Mouse (Mus musculus) MEL (cell line): ENCODE data around the gene Gm11027. TPM values are rescaled to one million over a fixed set of nuclear protein-coding genes. Genes with fewer than 3 reads are reported as not detected.
A peak's percentile ranks its signal among the peaks of the same experiment; 100 is the strongest.

Experiments used
- DNase-seq: peaks from one replicate; pipeline ENCODE4 v3.0.0; 2011; ENCODE audit warnings: low read depth, low spot score
- H3K27ac ChIP-seq: 2 replicates; pipeline ENCODE4 v1.5.1; 2012; ENCODE audit warnings: low read depth, mild to moderate bottlenecking, control low read depth, low read length, moderate library complexity; ENCODE audit not compliant: control insufficient read depth
- H3K27me3 ChIP-seq, 2 experiments: fragments of 150-350 bp in 1 of 2; sonication (generic) in 1 of 2; 2 replicates each; pipeline ENCODE4 v1.6.1; 2012; ENCODE audit warnings: low read length in 2 of 2, mild to moderate bottlenecking in 2 of 2, improper control_type of control experiment in 1 of 2, moderate library complexity in 1 of 2; ENCODE audit not compliant: insufficient read depth in 2 of 2, control insufficient read depth in 1 of 2
- H3K36me3 ChIP-seq, 2 experiments: 2 replicates each; pipeline ENCODE4 v1.6.1; 2012 to 2014; ENCODE audit warnings: low read length in 2 of 2, improper control_type of control experiment in 1 of 2, inconsistent platforms in 1 of 2, mild to moderate bottlenecking in 1 of 2; ENCODE audit not compliant: insufficient read depth in 2 of 2, control insufficient read depth in 1 of 2
- H3K4me1 ChIP-seq, 2 experiments: fragments of 150-350 bp in 1 of 2; sonication (generic) in 1 of 2; 2 replicates each; pipeline ENCODE4 v1.6.1; 2012; ENCODE audit warnings: low read length in 2 of 2, improper control_type of control experiment in 1 of 2, mild to moderate bottlenecking in 1 of 2; ENCODE audit not compliant: insufficient read depth in 2 of 2, control insufficient read depth in 1 of 2
- H3K4me3 ChIP-seq, 2 experiments: fragments of 150-350 bp in 1 of 2; sonication (generic) in 1 of 2; 2 replicates each; pipeline ENCODE4 v1.5.1; 2012; ENCODE audit warnings: low read depth in 2 of 2, low read length in 2 of 2, mild to moderate bottlenecking in 2 of 2, moderate library complexity in 2 of 2, control low read depth in 1 of 2, improper control_type of control experiment in 1 of 2; ENCODE audit not compliant: control insufficient read depth in 1 of 2, insufficient read depth in 1 of 2
- H3K79me2 ChIP-seq: 2 replicates; pipeline ENCODE4 v1.6.1; 2012; ENCODE audit warnings: mild to moderate bottlenecking, low read length, moderate library complexity; ENCODE audit not compliant: control insufficient read depth, poor library complexity, insufficient read depth
- H3K9ac ChIP-seq: 2 replicates; pipeline ENCODE4 v1.6.1; 2012; ENCODE audit warnings: low read depth, mild to moderate bottlenecking, control low read depth, low read length, moderate library complexity; ENCODE audit not compliant: control insufficient read depth, poor library complexity, severe bottlenecking
- H3K9me3 ChIP-seq: fragments of 150-350 bp; sonication (generic); replicated peaks from 2 replicates; pipeline ENCODE4 v1.6.1; 2012; ENCODE audit warnings: mild to moderate bottlenecking, low read length, improper control_type of control experiment, moderate library complexity; ENCODE audit not compliant: insufficient read depth
- CHD2 ChIP-seq: IDR thresholded peaks from 2 replicates; pipeline ENCODE4 v1.6.1; 2011; ENCODE audit warnings: low read length, improper control_type of control experiment
- CTCF ChIP-seq, 3 experiments: IDR thresholded peaks in 2 of 3; conservative IDR thresholded peaks in 1 of 3; 2 replicates each; pipeline ENCODE4 v1.5.1; 2011 to 2012; ENCODE audit warnings: low read length in 3 of 3, low read depth in 2 of 3, mild to moderate bottlenecking in 2 of 3, improper control_type of control experiment in 1 of 3, inconsistent platforms in 1 of 3, mixed read lengths in 1 of 3, moderate library complexity in 1 of 3; ENCODE audit not compliant: control insufficient read depth in 1 of 3, insufficient read depth in 1 of 3, poor library complexity in 1 of 3, severe bottlenecking in 1 of 3
- E2F4 ChIP-seq: IDR thresholded peaks from 2 replicates; pipeline ENCODE4 v1.6.1; 2011; ENCODE audit warnings: low read depth, low read length, improper control_type of control experiment, borderline replicate concordance
- EP300 ChIP-seq, 2 experiments: IDR thresholded peaks; 2 replicates each; pipeline ENCODE4 v1.6.1; 2011; ENCODE audit warnings: improper control_type of control experiment in 2 of 2, low read length in 2 of 2, low read depth in 1 of 2, mild to moderate bottlenecking in 1 of 2
- ETS1 ChIP-seq: IDR thresholded peaks from 2 replicates; pipeline ENCODE4 v1.6.1; 2012; ENCODE audit warnings: low read depth, mild to moderate bottlenecking, inconsistent platforms, low read length, improper control_type of control experiment, moderate library complexity
- GATA1 ChIP-seq: IDR thresholded peaks from 2 replicates; pipeline ENCODE4 v1.6.1; 2011; ENCODE audit warnings: low read depth, low read length, improper control_type of control experiment
- MAFK ChIP-seq: IDR thresholded peaks from 2 replicates; pipeline ENCODE4 v1.6.1; 2011; ENCODE audit warnings: low read depth, mild to moderate bottlenecking, low read length, improper control_type of control experiment, borderline replicate concordance
- MAZ ChIP-seq: IDR thresholded peaks from 2 replicates; pipeline ENCODE4 v1.6.1; 2012; ENCODE audit warnings: low read depth, mild to moderate bottlenecking, inconsistent platforms, low read length, improper control_type of control experiment
- MYC ChIP-seq: IDR thresholded peaks from 2 replicates; pipeline ENCODE4 v1.6.1; 2011; ENCODE audit warnings: low read depth, mild to moderate bottlenecking, low read length, improper control_type of control experiment, moderate library complexity
- RAD21 ChIP-seq: IDR thresholded peaks from 2 replicates; pipeline ENCODE4 v1.6.1; 2011; ENCODE audit warnings: mild to moderate bottlenecking, low read depth, low read length, improper control_type of control experiment
- RCOR1 ChIP-seq: IDR thresholded peaks from 2 replicates; pipeline ENCODE4 v1.6.1; 2012; ENCODE audit warnings: low read depth, mild to moderate bottlenecking, inconsistent platforms, low read length, improper control_type of control experiment
- SMC3 ChIP-seq: IDR thresholded peaks from 2 replicates; pipeline ENCODE4 v1.6.1; 2011; ENCODE audit warnings: low read depth, low read length, improper control_type of control experiment
- TBP ChIP-seq: IDR thresholded peaks from 2 replicates; pipeline ENCODE4 v1.8.0; 2011; ENCODE audit warnings: low read depth, low read length, improper control_type of control experiment
- UBTF ChIP-seq: IDR thresholded peaks from 2 replicates; pipeline ENCODE4 v1.6.1; 2012; ENCODE audit warnings: low read depth, mild to moderate bottlenecking, inconsistent platforms, low read length, improper control_type of control experiment, moderate library complexity, borderline replicate concordance; ENCODE audit not compliant: insufficient read depth
- USF1 ChIP-seq: IDR thresholded peaks from 2 replicates; pipeline ENCODE4 v1.6.1; 2014; ENCODE audit warnings: low read depth, mild to moderate bottlenecking, inconsistent platforms, low read length, improper control_type of control experiment, moderate library complexity
- ZC3H11A ChIP-seq: IDR thresholded peaks from 2 replicates; pipeline ENCODE4 v1.6.1; 2012; ENCODE audit warnings: low read depth, mild to moderate bottlenecking, inconsistent platforms, low read length, improper control_type of control experiment
- ZMIZ1 ChIP-seq: IDR thresholded peaks from 2 replicates; pipeline ENCODE4 v1.6.1; 2012; ENCODE audit warnings: low read depth, mild to moderate bottlenecking, inconsistent platforms, low read length, improper control_type of control experiment, moderate library complexity
- polyA plus RNA-seq, 2 experiments: library from polyadenylated mRNA; stranded (reverse) in 1 of 2; unstranded in 1 of 2; fragments of >175 nt in 1 of 2; fragments of >200 nt in 1 of 2; gene quantifications; 2 replicates each; pipeline versions ENCODE4 v1.2.1 to v1.2.4; 2012; ENCODE audit warnings: low replicate concordance in 2 of 2, low read depth in 1 of 2; ENCODE audit not compliant: insufficient read length in 2 of 2, insufficient read depth in 1 of 2, missing spikeins in 1 of 2
- total RNA-seq: library from RNA; depleted of rRNA; stranded (reverse); fragments of 300-350 nt; gene quantifications from 2 replicates; pipeline ENCODE4 v1.2.3, GENCODE M21; 2012

The Gm11027 gene
- total and polyA plus RNA-seq, 3 experiments, result not detected

DNA sequence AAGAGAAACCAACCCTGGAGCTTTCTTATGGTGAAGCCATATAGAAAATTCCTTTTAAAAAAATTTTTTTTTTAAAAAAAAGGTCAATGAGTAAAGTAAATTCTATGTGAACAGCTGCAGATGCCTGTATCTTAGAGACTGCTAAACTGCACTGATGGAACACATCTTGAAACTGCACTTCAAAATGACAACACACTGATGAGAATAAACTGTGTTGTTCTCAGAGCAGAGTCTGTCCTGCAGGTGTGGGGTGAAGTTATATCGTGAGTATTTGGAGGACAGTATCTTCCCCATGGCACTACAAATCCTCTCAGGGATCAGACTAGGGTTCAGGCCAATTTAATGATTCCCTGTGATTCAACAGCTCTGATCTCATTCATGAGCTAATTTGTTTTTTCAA is 43.1 kb upstream of the Gm11027 start:
- Histone ChIP-seq H3K27ac (no peak overlapping the region), H3K79me2 (no peaks in the 10 kb centered on the region), H3K27me3 (no peaks in the 10 kb centered on the region), H3K4me1 (no peaks in the 10 kb centered on the region), H3K36me3 (peaks cover 0 to 4% of the 10 kb centered on the region in 2 experiments; a peak in 2 of 4 replicates), H3K4me3 (no peak overlapping the region), H3K9me3 (no peaks in the 10 kb centered on the region), H3K9ac (no peak overlapping the region)
- TF ChIP-seq ETS1, result no peak
- TF ChIP-seq MYC, result no peak
- no peak for TF ChIP-seq ZMIZ1
- TF ChIP-seq MAFK, result no peak
- TF ChIP-seq ZC3H11A, result no peak
- no peak for TF ChIP-seq SMC3
- no peak for TF ChIP-seq TBP
- TF ChIP-seq USF1, result no peak
- no peak for TF ChIP-seq CHD2
- TF ChIP-seq E2F4, result no peak
- TF ChIP-seq MAZ, result no peak
- no peak for TF ChIP-seq RCOR1
- TF ChIP-seq CTCF (IDR thresholded peaks at IDR 0.05 in 2 of 3, conservative IDR thresholded peaks at IDR 0.05 in 1 of 3; ENCODE audit: control insufficient read depth in 1 of 3, insufficient read depth in 1 of 3, low read depth in 2 of 3, low read length in 3 of 3, poor library complexity in 1 of 3, severe bottlenecking in 1 of 3), result no peak
- TF ChIP-seq EP300 (IDR thresholded peaks at IDR 0.05; ENCODE audit: low read depth in 1 of 2, low read length in 2 of 2), result no peak
- no peak for TF ChIP-seq RAD21
- no peak for DNase-seq

DNA sequence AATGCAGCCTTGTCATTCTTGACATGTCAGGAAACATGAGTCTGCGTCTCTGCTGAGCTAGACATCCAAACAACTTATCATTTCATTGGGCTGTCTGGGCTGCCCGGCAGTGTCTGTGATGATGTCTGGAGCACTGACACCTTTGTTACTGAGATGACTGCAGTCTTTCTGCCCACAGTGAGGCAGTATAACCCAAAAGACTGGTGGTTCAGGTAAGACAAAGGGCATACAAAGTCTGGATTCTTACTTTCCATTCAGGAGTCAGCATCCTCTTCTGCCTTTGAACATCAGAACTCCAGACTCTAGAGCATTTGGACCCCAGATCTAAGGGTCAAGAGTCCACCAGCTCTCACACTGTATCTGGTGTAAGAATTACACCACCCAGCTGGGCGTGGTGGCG is 39.8 kb upstream of the Gm11027 start:
- Histone ChIP-seq H3K9me3 (no peaks in the 10 kb centered on the region), H3K36me3 (no peaks in the 10 kb centered on the region; a peak in 1 of 4 replicates), H3K4me3 (no peak overlapping the region), H3K79me2 (no peaks in the 10 kb centered on the region), H3K4me1 (no peaks in the 10 kb centered on the region), H3K27ac (no peak overlapping the region), H3K9ac (no peak overlapping the region), H3K27me3 (no peaks in the 10 kb centered on the region)
- TF ChIP-seq UBTF (no peak), MAFK (no peak), RAD21 (peak; percentile 87), ZC3H11A (peak; percentile 85), GATA1 (no peak), CTCF (IDR thresholded peaks at IDR 0.05 in 2 of 3, conservative IDR thresholded peaks at IDR 0.05 in 1 of 3; ENCODE audit: control insufficient read depth in 1 of 3, insufficient read depth in 1 of 3, low read depth in 2 of 3, low read length in 3 of 3, poor library complexity in 1 of 3, severe bottlenecking in 1 of 3) (peak; percentile 24 to 69 (median 41); a peak in 4 of 6 replicates), SMC3 (peak; percentile 83)
- peak; percentile 57 for DNase-seq
